Mouse (Mus musculus) NIH3T3 (cell line): ENCODE measurements around the gene Qdpr.

Source experiments
- DNase-seq: peaks from one replicate; pipeline ENCODE4 v3.0.0-alpha.2; 2012; ENCODE audit warnings: low read depth

Qdpr gene

GRCm38 (mm10) chr5:45449831-45450716, at the start of gene Qdpr:
Qdpr (minus strand) TSS chr5:45450236.
- peak; percentile 99 for DNase-seq

- DNase-seq, result no peak
Measured at GRCm38 (mm10) chr5:45497564-45497963, 47.5 kb upstream of the Qdpr start.

GRCm38 (mm10) chr5:45496930-45497550, 47.0 kb upstream of the Qdpr start:
- DNase-seq, result peak; percentile 40

- DNase-seq, result no peak
Measured at GRCm38 (mm10) chr5:45496479-45496878, 46.4 kb upstream of the Qdpr start.

- DNase-seq, result no peak
Measured at GRCm38 (mm10) chr5:45496042-45496441, 46.0 kb upstream of the Qdpr start.

- no peak for DNase-seq
Measured at GRCm38 (mm10) chr5:45495429-45495975, 45.5 kb upstream of the Qdpr start.

- DNase-seq, result no peak
Measured at GRCm38 (mm10) chr5:45494093-45494755, 44.2 kb upstream of the Qdpr start.

- DNase-seq, result peak; percentile 99
Measured at GRCm38 (mm10) chr5:45493191-45494092, 43.4 kb upstream of the Qdpr start, which contains the start of gene Lap3. Lap3 (plus strand) TSS chr5:45493374.

GRCm38 (mm10) chr5:45491776-45492175, 41.7 kb upstream of the Qdpr start:
- DNase-seq, result no peak

- no peak for DNase-seq
Measured at GRCm38 (mm10) chr5:45483654-45484053, 33.6 kb upstream of the Qdpr start.

- DNase-seq, result no peak
Measured at GRCm38 (mm10) chr5:45482607-45483006, 32.6 kb upstream of the Qdpr start.

GRCm38 (mm10) chr5:45481125-45481524, 31.1 kb upstream of the Qdpr start:
- DNase-seq, result no peak

GRCm38 (mm10) chr5:45480066-45480465, 30.0 kb upstream of the Qdpr start:
- no peak for DNase-seq

- no peak for DNase-seq
Measured at GRCm38 (mm10) chr5:45477601-45478000, 27.6 kb upstream of the Qdpr start.

- DNase-seq, result peak; percentile 66
Measured at GRCm38 (mm10) chr5:45476288-45476687, 26.3 kb upstream of the Qdpr start.

- peak; percentile 52 for DNase-seq
Measured at GRCm38 (mm10) chr5:45475771-45476170, 25.7 kb upstream of the Qdpr start.

GRCm38 (mm10) chr5:45474758-45475157, 24.7 kb upstream of the Qdpr start:
- DNase-seq, result no peak

- DNase-seq, result peak; percentile 93
Measured at GRCm38 (mm10) chr5:45474215-45474614, 24.2 kb upstream of the Qdpr start.

GRCm38 (mm10) chr5:45473521-45473920, 23.5 kb upstream of the Qdpr start:
- DNase-seq, result no peak

- peak; percentile 88 for DNase-seq
Measured at GRCm38 (mm10) chr5:45472880-45473450, 22.9 kb upstream of the Qdpr start.

GRCm38 (mm10) chr5:45454456-45454855, 4.4 kb upstream of the Qdpr start:
- no peak for DNase-seq
